Mouse (Mus musculus) brain, embryonic 14.5 days (tissue): Measurements from ENCODE around the gene Akr1b3. TPM values are rescaled to one million over a fixed set of nuclear protein-coding genes. Genes with fewer than 3 reads are reported as not detected.

Experiments used
- DNase-seq: peaks from one replicate; pipeline ENCODE4 v3.0.0-alpha.2; 2011; ENCODE audit warnings: low read depth
- CTCF ChIP-seq: fragments of 200-500 bp; IDR thresholded peaks from 2 replicates; pipeline ENCODE4 v1.5.1; 2012; ENCODE audit warnings: inconsistent platforms, mild to moderate bottlenecking, moderate library complexity, borderline replicate concordance; ENCODE audit not compliant: insufficient read depth, insufficient read length; ENCODE audit errors: extremely low read depth
- POLR2A ChIP-seq: fragments of 200-500 bp; IDR thresholded peaks from 2 replicates; pipeline ENCODE4 v1.6.1; 2012; ENCODE audit warnings: mild to moderate bottlenecking, inconsistent platforms, borderline replicate concordance; ENCODE audit not compliant: poor library complexity, insufficient read depth, insufficient read length, severe bottlenecking; ENCODE audit errors: extremely low read depth
- polyA plus RNA-seq: library from polyadenylated mRNA; depleted of rRNA; stranded (reverse); fragments of >200 nt; gene quantifications from 2 replicates; pipeline ENCODE4 v1.2.3, GENCODE M21; 2012

Akr1b3 gene
- polyA plus RNA-seq, 1 experiment: 88.4 TPM

- no peak for DNase-seq
- TF ChIP-seq CTCF (no peak), POLR2A (no peak)
Measured at GRCm38 (mm10) chr6:34310023-34310595, 7.2 kb downstream of the Akr1b3 start.

GRCm38 (mm10) chr6:34309526-34309925 is 7.8 kb downstream of the Akr1b3 start:
- no peak for TF ChIP-seq CTCF
- TF ChIP-seq POLR2A: no peak
- DNase-seq: no peak

DNA sequence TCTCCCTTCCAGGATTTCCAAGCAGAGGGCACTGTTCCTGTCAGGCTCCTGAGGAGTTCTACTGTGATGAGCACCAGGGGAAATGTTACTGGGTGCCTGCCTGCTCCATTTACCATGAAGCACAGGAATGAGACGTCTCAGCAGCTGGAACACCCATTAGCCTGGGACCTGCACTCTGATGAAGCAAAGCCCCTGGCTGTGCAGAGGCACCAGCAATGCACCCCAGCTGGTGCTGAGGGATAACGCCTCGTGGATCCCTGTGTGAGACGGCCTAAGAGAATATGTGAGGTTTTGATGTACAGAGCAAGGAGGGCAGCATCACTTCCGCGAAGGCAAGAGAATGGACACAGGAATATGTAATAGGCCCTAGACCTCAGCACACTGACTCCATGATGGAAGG is 10.5 kb downstream of the Akr1b3 start:
- no peak for TF ChIP-seq CTCF
- TF ChIP-seq POLR2A: no peak
- no peak for DNase-seq

DNA sequence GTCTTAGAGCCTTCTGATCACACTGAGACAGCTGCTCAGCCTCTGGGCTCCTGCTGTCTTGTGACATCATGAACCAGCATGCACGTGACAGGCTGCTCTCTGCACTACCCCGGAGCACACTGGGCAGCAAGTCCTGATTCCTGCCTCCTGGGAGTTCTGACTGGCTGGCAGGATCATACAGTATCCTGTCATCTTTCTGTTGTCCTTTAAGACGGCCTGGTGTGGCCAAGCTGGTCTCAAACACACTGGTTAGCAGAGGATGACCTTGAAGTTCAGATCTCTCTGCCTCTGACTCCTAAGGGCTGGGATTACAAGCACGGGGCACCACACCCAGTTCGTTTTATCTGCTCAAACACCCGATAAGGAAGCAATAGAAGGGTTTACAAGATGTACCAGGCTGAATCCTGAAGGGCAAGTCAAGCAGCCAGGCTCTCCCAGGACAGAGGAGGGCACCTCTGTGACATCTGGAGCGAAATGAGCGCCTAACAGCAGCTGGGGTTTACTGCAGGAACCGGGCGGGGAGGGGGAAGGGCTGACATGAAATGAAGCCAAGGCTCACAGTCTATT is 12.5 kb downstream of the Akr1b3 start:
- TF ChIP-seq POLR2A: no peak
- peak; percentile 9 for DNase-seq

DNA sequence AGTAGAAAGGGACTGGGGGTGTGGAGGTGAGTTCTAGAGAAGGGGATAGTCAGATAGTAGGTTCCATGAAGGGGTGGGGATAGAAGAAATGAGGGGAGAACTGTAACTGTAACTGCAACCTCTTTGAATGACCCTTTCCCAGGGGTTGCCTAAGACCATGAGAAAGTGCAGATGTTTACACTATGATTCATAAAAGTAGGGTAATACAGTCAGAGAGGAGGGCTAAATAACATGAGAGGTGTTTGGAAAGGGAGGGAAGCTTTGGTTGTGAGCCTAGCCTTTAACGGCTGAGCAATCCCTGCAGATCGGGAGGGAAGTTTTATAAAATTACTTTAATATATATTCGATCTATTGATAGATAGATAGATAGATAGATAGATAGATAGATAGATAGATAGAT is 20.2 kb downstream of the Akr1b3 start:
- TF ChIP-seq CTCF (no peak), POLR2A (no peak)
- DNase-seq: no peak

GRCm38 (mm10) chr6:34295437-34295836 is 21.8 kb downstream of the Akr1b3 start:
- TF ChIP-seq CTCF: no peak
- TF ChIP-seq POLR2A: no peak
- no peak for DNase-seq

- peak; percentile 96 for DNase-seq
- peak; percentile 85; the same call in 1 of the 2 replicates for TF ChIP-seq CTCF
- TF ChIP-seq POLR2A: no peak
Measured at GRCm38 (mm10) chr6:34292882-34293487, 24.3 kb downstream of the Akr1b3 start.

DNA sequence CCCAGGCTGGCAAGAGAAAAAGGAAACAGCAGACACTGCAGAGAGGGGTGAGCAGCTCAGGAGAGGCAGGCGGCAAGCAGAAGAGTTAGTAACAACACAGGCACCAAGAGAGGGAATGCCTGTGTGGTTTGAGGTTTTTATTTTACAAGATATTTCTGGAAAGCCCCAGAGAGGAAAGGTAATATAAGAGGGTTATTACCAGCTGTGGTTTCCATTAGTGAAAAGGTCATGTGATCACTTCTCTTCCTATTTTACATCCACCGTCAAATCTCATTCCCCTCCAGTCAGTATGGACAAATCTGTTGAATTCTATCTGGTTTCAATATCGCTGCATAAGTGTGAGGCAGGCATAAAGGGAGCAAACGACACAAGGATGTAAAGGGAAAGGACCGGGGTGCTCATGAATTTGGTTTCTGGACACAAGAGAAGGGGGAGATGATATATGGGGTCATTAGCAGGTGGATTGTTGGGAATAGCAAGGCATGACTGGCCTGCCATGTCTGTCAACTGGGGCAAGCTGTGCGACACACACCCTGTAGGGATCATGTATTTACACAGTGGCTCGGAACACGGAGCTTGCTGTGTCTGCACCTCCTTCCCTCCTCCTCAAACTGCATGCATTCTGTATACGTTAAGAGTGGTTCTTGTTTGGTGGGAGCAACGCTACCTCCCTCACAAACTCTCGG is 24.9 kb downstream of the Akr1b3 start:
- no peak for DNase-seq
- TF ChIP-seq CTCF (no peak), POLR2A (no peak)

- TF ChIP-seq POLR2A (no peak), CTCF (no peak)
- DNase-seq: no peak
Measured at GRCm38 (mm10) chr6:34290681-34291080, 26.6 kb downstream of the Akr1b3 start.

DNA sequence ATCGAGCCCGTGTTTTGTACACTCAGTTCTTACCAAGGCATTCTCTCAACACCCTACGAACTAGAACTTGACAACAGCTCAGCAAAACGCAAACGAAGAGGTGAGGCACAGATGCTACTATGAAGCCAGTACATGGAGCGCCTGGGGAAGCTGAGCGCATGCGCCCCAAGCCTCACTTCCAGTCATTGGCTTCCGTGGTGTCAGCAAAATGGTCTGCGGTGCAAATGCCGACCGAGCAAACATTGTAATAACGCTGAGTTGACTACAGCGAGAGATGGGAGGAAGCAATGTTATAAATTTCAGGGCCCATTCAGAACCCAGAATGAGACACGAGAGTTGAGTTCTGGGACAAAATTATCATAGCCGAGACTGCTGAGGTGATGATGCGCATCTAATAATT is 27.2 kb downstream of the Akr1b3 start:
- no peak for TF ChIP-seq POLR2A
- no peak for DNase-seq

- DNase-seq: no peak
- TF ChIP-seq CTCF (no peak), POLR2A (no peak)
Measured at GRCm38 (mm10) chr6:34288098-34288497, 29.2 kb downstream of the Akr1b3 start.

GRCm38 (mm10) chr6:34286841-34287240 is 30.4 kb downstream of the Akr1b3 start:
- TF ChIP-seq POLR2A (no peak), CTCF (no peak)
- no peak for DNase-seq

DNA sequence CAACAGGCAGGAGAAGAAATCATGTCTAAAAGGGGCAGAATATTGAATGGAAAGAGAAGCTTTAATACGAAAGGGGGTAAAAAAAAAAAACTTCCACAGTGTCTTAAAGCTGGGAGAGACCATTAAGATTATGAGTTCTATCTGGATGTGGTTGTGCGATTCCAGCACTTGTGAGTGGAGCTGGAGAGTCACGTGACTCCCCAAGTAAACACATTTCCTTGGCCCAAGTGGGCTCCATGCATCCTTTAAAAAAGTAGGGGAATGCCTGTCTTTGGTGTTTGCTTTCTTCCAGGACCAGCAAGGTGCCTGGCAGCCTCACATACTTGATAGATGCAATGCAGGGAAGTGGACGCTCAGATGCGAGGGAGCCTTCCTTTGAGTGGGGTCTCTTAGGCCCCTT is 38.9 kb downstream of the Akr1b3 start:
- TF ChIP-seq CTCF (no peak), POLR2A (no peak)

GRCm38 (mm10) chr6:34277665-34278064 is 39.6 kb downstream of the Akr1b3 start:
- DNase-seq: peak; percentile 70
- no peak for TF ChIP-seq POLR2A
- TF ChIP-seq CTCF: peak; percentile 67

More for the DNA sequence above, 38.9 kb downstream of the Akr1b3 start:
- no peak for DNase-seq
